Mouse (Mus musculus): Measurements from ENCODE around the gene Tollip.

DNA sequence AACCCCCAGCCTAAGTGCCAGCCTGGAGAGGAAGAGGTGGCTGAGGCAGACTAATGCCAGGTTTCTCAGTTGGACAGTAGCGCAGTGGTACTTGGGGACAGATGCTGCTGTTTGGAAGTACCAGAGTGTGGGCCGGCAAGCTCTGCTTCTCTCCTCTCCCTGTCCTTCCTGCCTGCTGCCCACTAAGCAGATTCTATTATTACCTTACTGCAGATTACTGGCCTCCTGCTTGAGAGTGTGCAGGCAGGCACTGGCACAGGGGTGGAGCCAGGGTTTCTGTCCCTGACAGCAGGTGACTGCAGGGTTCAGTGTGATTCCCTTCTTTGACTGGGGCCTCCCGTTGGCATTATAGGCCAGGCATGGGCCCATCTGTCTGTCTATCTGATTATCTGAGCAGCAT, 43.2 kb upstream of the Tollip start:
- TF ChIP-seq CTCF (IDR thresholded peaks at IDR 0.05; ENCODE audit: extremely low read depth, insufficient read length, insufficient replicate concordance, low read depth, low read length) (no peak), POLR2A (IDR thresholded peaks at IDR 0.05; ENCODE audit: low read depth, low read length) (no peak)

Measured in small intestine, adult 2 months (tissue).